Mouse (Mus musculus) liver, embryonic 16.5 days (tissue): ENCODE results near the gene Palm. TPM values are rescaled to one million over a fixed set of nuclear protein-coding genes. Genes with fewer than 3 reads are reported as not detected.

Source experiments
- ATAC-seq: fragments of 200-750 bp; cut with Nextera tagmentation; 2 replicates; pipeline ENCODE4 v1.8.0; 2017; ENCODE audit warnings: low read depth, mild to moderate bottlenecking, moderate number of reproducible peaks, moderate library complexity
- H3K27ac ChIP-seq: fragments of 300-500 bp; sonication (generic); 2 replicates; pipeline ENCODE4 v1.5.1; 2014; ENCODE audit warnings: mild to moderate bottlenecking, low read length
- H3K27me3 ChIP-seq: fragments of 300-500 bp; sonication (generic); 2 replicates; pipeline ENCODE4 v1.6.1; 2014; ENCODE audit warnings: low read depth, low read length, mixed read lengths; ENCODE audit not compliant: control insufficient read depth, insufficient read depth
- H3K36me3 ChIP-seq: fragments of 300-500 bp; sonication (generic); 2 replicates; pipeline ENCODE4 v1.6.1; 2014; ENCODE audit warnings: mild to moderate bottlenecking; ENCODE audit not compliant: control insufficient read depth, insufficient read depth
- H3K4me1 ChIP-seq: fragments of 300-500 bp; sonication (generic); 2 replicates; pipeline ENCODE4 v1.6.1; 2014; ENCODE audit warnings: low read depth, low read length, mixed read lengths; ENCODE audit not compliant: control insufficient read depth
- H3K4me2 ChIP-seq: fragments of 300-500 bp; sonication (generic); 2 replicates; pipeline ENCODE4 v1.6.1; 2014; ENCODE audit warnings: low read depth, low read length, mixed read lengths
- H3K4me3 ChIP-seq: fragments of 300-500 bp; sonication (generic); 2 replicates; pipeline ENCODE4 v1.5.1; 2014; ENCODE audit warnings: low read depth, mild to moderate bottlenecking, low read length
- H3K9ac ChIP-seq: fragments of 300-500 bp; sonication (generic); 2 replicates; pipeline ENCODE4 v1.6.1; 2014; ENCODE audit warnings: low read depth, low read length
- H3K9me3 ChIP-seq: fragments of 300-500 bp; sonication (generic); replicated peaks from 2 replicates; pipeline ENCODE4 v1.6.1; 2016; ENCODE audit warnings: low read length; ENCODE audit not compliant: control insufficient read depth
- WGBS: fragments of 180-500 bp; shearing (Covaris S2); extraction: QIAGEN DNeasy Blood & Tissue Kit; methylation state at CpG from one replicate; pipeline ENCODE4 v1.1.7; 2014; ENCODE audit not compliant: insufficient replicate concordance; 5-methylcytosine and 5-hydroxymethylcytosine counted together
- microRNA-seq: library from miRNA; unstranded; fragments of <30 nt; microRNA quantifications from one replicate; pipeline ENCODE4, GENCODE M21; 2016
- polyA plus RNA-seq: library from polyadenylated mRNA; unstranded; fragments of >200 nt; fragmentation: Nextera tagmentation; extraction: Ambion mirVana; gene quantifications from 2 replicates; pipeline ENCODE4 v1.2.1, GENCODE M21; 2015

The Palm gene
- polyA plus RNA-seq, 1 experiment from 2014 or later: 8.0 TPM

DNA sequence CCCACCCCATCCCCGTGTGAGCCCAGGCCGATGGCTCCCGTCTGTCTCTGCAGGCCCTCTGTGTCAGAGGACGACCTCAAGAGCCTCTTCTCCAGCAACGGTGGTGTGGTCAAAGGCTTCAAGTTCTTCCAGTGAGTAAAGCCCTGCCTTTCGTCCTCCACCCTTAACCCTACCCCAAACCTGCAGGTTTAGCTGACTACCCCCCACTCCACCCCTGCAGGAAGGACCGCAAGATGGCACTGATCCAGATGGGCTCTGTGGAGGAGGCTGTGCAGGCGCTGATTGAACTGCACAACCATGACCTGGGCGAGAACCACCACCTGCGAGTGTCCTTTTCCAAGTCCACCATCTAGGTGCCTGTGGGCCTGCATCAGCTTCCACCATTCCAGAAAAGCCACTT, 69.6 kb downstream of the Palm start:
- Histone ChIP-seq H3K4me1 (peaks cover 9% of the 10 kb centered on the region), H3K36me3 (peaks cover 50% of the 10 kb centered on the region), H3K27me3 (no peaks in the 10 kb centered on the region), H3K9me3 (no peaks in the 10 kb centered on the region), H3K9ac (no peak overlapping the region), H3K27ac (no peak overlapping the region), H3K4me3 (no peak overlapping the region), H3K4me2 (no peak overlapping the region)
- ATAC-seq: no peak
- WGBS: 72% methylated on average over 10 of the region's 10 CpGs

DNA sequence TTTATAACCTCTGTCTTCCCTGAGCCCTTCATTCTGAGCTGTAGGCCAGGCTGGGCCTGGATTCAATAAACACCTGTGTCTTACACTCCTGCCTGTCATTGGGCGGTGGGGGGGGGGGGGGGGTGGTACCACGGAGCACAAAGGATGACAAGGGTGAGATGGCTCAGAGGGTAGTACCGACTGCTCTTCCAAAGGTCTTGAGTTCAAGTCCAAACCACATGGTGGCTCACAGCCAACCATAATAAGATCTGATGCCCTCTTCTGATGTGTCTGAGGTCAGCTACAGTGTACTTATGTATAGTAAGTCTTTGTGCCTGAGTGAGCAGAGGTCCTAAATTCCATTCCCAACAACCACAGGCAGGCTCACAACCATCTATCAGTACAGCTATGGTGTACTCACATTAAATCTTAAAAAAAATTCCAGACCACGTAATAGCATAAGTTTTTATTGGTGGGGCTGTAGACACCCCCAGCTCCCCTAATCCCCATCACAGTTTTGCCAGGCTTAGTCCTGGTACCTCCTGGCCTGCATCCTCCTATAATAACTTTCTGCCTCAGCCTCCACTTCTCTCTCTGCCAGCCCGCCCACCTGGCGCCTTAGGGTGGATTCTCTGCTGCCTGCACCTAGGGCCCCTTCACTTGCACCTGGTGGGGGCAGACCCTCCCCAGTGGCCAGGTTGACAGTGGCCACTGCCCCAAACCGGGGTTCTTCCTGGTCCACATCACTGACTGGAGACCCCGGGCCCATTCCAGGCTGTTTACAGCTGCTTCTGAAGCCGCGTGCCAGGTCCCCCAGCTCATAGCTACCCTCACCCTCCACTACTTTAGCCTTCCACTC, 71.2 kb downstream of the Palm start:
- ATAC-seq: no peak
- no peaks in the 10 kb centered on the region for H3K9me3 ChIP-seq
- H3K9ac ChIP-seq: no peak overlapping the region
- no peaks in the 10 kb centered on the region; the same call in none of the 2 replicates for H3K4me1 ChIP-seq
- 59% methylated on average over 10 of the region's 10 CpGs for WGBS
- no peak overlapping the region for H3K4me3 ChIP-seq
- no peak overlapping the region for H3K4me2 ChIP-seq
- H3K27ac ChIP-seq: no peak overlapping the region
- H3K36me3 ChIP-seq: peaks cover 36% of the 10 kb centered on the region
- H3K27me3 ChIP-seq: no peaks in the 10 kb centered on the region

DNA sequence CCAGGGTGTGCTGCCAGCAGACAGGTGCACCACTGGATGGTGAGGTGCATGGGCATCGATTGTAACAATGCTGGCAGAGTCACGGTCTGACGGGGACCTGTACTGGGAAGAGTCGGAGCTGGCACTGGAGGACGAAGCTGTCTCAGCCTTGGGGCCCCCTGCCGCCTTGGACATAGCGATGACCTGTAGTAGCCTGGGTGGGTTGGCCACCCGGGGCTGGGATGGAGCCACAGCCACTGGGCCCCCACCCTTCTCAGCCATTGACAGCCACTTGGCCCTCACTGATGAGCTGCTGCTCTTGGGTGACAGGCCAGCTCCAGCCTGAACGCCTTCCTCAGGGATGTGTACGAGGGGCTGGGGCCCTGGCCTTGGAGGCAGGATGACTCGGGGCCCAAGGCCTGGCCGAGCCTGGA, 71.8 kb downstream of the Palm start:
- Histone ChIP-seq H3K4me2 (no peak overlapping the region), H3K27me3 (no peaks in the 10 kb centered on the region), H3K4me3 (no peak overlapping the region), H3K9ac (no peak overlapping the region), H3K27ac (no peak overlapping the region), H3K36me3 (peaks cover 30% of the 10 kb centered on the region), H3K4me1 (no peaks in the 10 kb centered on the region; the same call in none of the 2 replicates), H3K9me3 (no peaks in the 10 kb centered on the region)
- 57% methylated on average over 12 of the region's 12 CpGs for WGBS
- ATAC-seq: no peak

DNA sequence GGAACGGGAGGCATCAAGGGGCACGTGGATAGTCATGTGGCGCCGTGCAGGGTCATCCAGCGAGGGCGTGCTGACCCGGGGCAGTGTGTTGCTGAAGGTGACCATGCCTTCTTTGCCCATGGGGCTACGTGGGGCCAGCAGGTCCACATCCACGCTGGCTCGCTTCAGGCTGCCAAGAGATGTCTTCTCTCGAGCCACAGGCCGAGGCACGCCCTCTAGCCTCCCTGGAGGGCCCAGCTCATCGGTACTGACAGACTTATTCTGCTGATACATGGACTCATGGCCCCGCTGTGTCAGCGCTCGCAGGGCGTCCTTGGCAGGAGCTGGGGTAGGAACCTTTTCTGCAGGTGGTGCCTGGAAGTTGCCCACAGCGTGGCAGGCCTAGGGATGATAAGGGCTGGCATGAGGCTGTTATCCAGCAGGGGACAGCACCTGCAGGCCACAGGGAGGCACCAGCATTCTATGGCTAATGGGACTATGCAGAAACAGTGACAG, 72.5 kb downstream of the Palm start:
- Histone ChIP-seq H3K9me3 (no peaks in the 10 kb centered on the region), H3K27ac (no peak overlapping the region), H3K27me3 (no peaks in the 10 kb centered on the region), H3K36me3 (peaks cover 24% of the 10 kb centered on the region), H3K4me3 (no peak overlapping the region), H3K4me1 (no peaks in the 10 kb centered on the region; the same call in none of the 2 replicates), H3K9ac (no peak overlapping the region), H3K4me2 (no peak overlapping the region)
- no peak for ATAC-seq
- 62% methylated on average over 19 of the region's 19 CpGs for WGBS

DNA sequence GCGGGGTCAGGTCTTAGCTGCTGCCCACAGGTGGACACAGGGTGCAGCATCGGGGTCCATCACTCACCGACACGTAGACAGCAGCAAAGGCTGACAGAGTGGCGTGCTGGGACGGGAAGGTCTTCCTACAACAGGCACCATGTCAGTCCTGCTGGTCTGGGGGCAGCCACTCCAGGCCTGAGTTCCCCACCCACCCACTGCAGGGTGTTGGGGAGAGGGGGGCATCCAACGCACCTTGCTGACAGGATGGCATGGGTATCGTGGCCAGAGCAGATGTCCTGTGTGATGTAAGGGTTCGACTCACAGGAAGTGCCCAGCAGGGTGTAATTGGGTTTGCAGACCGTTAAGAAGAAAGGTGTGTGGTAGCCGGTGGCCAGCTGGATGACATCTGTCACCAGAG, 73.2 kb downstream of the Palm start:
- H3K4me3 ChIP-seq: no peak overlapping the region
- no peak overlapping the region for H3K27ac ChIP-seq
- ATAC-seq: no peak
- H3K27me3 ChIP-seq: no peaks in the 10 kb centered on the region
- H3K4me1 ChIP-seq: no peaks in the 10 kb centered on the region; the same call in none of the 2 replicates
- H3K4me2 ChIP-seq: no peak overlapping the region
- H3K9me3 ChIP-seq: no peaks in the 10 kb centered on the region
- no peak overlapping the region for H3K9ac ChIP-seq
- peaks cover 16% of the 10 kb centered on the region for H3K36me3 ChIP-seq
- WGBS: 72% methylated on average over 11 of the region's 11 CpGs

Small RNA genes lying within 50 kb of the gene (microRNA-seq; reads per million reads assigned to microRNA genes)
- not detected for gene Mir6910

Other genes with a start within 250 kb of the Palm start
- 10.6 and 11.6 TPM in 2 replicates for gene Mier2, start 238.4 kb upstream of the Palm start, polyA plus RNA-seq
- not detected in 2 replicates for gene Theg, start 206.2 kb upstream of the Palm start, polyA plus RNA-seq
- not detected in 2 replicates for gene C2cd4c, start 179.5 kb upstream of the Palm start, polyA plus RNA-seq
- gene Shc2, start 155.7 kb upstream of the Palm start, polyA plus RNA-seq: 0.06 and 0.08 TPM in 2 replicates
- gene Odf3l2, start 147.8 kb upstream of the Palm start, polyA plus RNA-seq: not detected in 2 replicates
- 0.16 and 0.24 TPM in 2 replicates for gene Madcam1, start 129.0 kb upstream of the Palm start, polyA plus RNA-seq
- gene Tpgs1, start 124.2 kb upstream of the Palm start, polyA plus RNA-seq: 19.3 and 19.4 TPM in 2 replicates
- 80.5 and 81.5 TPM in 2 replicates for gene Cdc34, start 111.4 kb upstream of the Palm start, polyA plus RNA-seq
- gene Gzmm, start 104.6 kb upstream of the Palm start, polyA plus RNA-seq: 0.15 and 0.22 TPM in 2 replicates
- 924 and 947 TPM in 2 replicates for gene Bsg, start 89.1 kb upstream of the Palm start, polyA plus RNA-seq
- not detected in 2 replicates for gene Hcn2, start 76.9 kb upstream of the Palm start, polyA plus RNA-seq
- gene Polrmt, start 47.0 kb upstream of the Palm start, polyA plus RNA-seq: 13.4 and 14.4 TPM in 2 replicates
- gene Fgf22, start 38.5 kb upstream of the Palm start, polyA plus RNA-seq: not detected in 2 replicates
- 17.4 and 26.2 TPM in 2 replicates for gene Rnf126, start 26.6 kb upstream of the Palm start, polyA plus RNA-seq
- gene Fstl3, start 16.3 kb upstream of the Palm start, polyA plus RNA-seq: 1.0 TPM in 2 replicates
- gene Prss57, start 2.6 kb upstream of the Palm start, polyA plus RNA-seq: 6.3 and 7.1 TPM in 2 replicates
- gene Misp, start 27.4 kb downstream of the Palm start, polyA plus RNA-seq: 0.43 and 1.4 TPM in 2 replicates
- 112 and 124 TPM in 2 replicates for gene Ptbp1, start 60.9 kb downstream of the Palm start, polyA plus RNA-seq
- 96.8 and 106 TPM in 2 replicates for gene Prtn3, start 80.9 kb downstream of the Palm start, polyA plus RNA-seq
- gene Plppr3, start 81.1 kb downstream of the Palm start, polyA plus RNA-seq: 4.8 and 5.1 TPM in 2 replicates
- 204 and 208 TPM in 2 replicates for gene Elane, start 92.7 kb downstream of the Palm start, polyA plus RNA-seq
- gene Cfd, start 97.3 kb downstream of the Palm start, polyA plus RNA-seq: not detected in 2 replicates
- gene Med16, start 115.4 kb downstream of the Palm start, polyA plus RNA-seq: 14.7 and 15.3 TPM in 2 replicates
- gene Gm26602, start 117.3 kb downstream of the Palm start, polyA plus RNA-seq: 2.5 TPM in 1 of 2 replicates, not detected in the other
- 0.18 and 0.20 TPM in 2 replicates for gene Kiss1r, start 123.4 kb downstream of the Palm start, polyA plus RNA-seq
- 47.1 and 49.3 TPM in 2 replicates for gene R3hdm4, start 127.6 kb downstream of the Palm start, polyA plus RNA-seq
- gene Arid3a, start 133.5 kb downstream of the Palm start, polyA plus RNA-seq: 5.1 and 5.8 TPM in 2 replicates
- gene Wdr18, start 166.6 kb downstream of the Palm start, polyA plus RNA-seq: 42.2 and 44.7 TPM in 2 replicates
- gene Grin3b, start 177.1 kb downstream of the Palm start, polyA plus RNA-seq: 0.08 TPM in 1 of 2 replicates, not detected in the other
- 3.0 and 4.8 TPM in 2 replicates for gene Tmem259, start 190.8 kb downstream of the Palm start, polyA plus RNA-seq
- gene Cnn2, start 195.0 kb downstream of the Palm start, polyA plus RNA-seq: 42.5 and 44.9 TPM in 2 replicates
- gene Abca7, start 202.9 kb downstream of the Palm start, polyA plus RNA-seq: 8.6 and 9.0 TPM in 2 replicates
- 16.6 and 17.3 TPM in 2 replicates for gene Arhgap45, start 223.1 kb downstream of the Palm start, polyA plus RNA-seq
- 66.8 and 70.1 TPM in 2 replicates for gene Polr2e, start 246.2 kb downstream of the Palm start, polyA plus RNA-seq